Mouse (Mus musculus) olfactory bulb, adult 2 months (tissue): ENCODE results near the gene Tradd.

Experiments
- CTCF ChIP-seq: fragments of 200-500 bp; IDR thresholded peaks from 2 replicates; pipeline ENCODE4 v1.5.1; 2012; ENCODE audit warnings: low read depth, mild to moderate bottlenecking, low read length, moderate library complexity; ENCODE audit not compliant: insufficient read depth
- POLR2A ChIP-seq: fragments of 200-500 bp; IDR thresholded peaks from 2 replicates; pipeline ENCODE4 v1.6.1; 2012; ENCODE audit warnings: mild to moderate bottlenecking, low read depth, low read length, moderate library complexity; ENCODE audit not compliant: insufficient read depth

DNA sequence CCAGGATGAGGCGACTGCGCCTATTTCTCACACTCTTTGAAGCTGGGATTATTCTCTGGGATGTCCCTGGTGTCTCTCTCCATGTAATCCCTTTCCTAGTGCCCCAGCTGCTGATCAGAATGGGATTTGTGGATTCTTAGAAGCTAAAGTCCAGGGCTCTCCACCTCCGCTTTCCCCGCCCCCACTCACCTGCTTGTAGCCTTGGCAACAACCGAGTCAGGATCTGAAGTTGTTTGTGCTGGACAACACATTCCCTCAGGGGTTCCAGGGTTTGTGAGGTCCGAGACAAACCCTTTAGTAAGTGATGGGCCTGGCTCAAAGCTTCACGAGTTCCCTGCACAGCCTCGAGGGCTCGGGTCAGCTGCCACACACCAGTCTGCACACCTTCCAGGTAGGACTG is 30.4 kb upstream of the Tradd start:
- TF ChIP-seq POLR2A, result no peak
- TF ChIP-seq CTCF, result no peak
